Mouse (Mus musculus) kidney, adult 2 months (tissue): ENCODE data around the gene Foxp1.

Experiments
- CTCF ChIP-seq: fragments of 200-500 bp; conservative IDR thresholded peaks from 2 replicates; pipeline ENCODE4 v1.5.1; 2011; ENCODE audit warnings: low read depth, mild to moderate bottlenecking, control low read depth, low read length, moderate library complexity, mixed read lengths; ENCODE audit not compliant: insufficient read depth, insufficient read length
- POLR2A ChIP-seq: fragments of 200-500 bp; IDR thresholded peaks from one replicate; pipeline ENCODE4 v1.6.1; 2011; ENCODE audit warnings: low read depth, low read length, control low read depth

DNA sequence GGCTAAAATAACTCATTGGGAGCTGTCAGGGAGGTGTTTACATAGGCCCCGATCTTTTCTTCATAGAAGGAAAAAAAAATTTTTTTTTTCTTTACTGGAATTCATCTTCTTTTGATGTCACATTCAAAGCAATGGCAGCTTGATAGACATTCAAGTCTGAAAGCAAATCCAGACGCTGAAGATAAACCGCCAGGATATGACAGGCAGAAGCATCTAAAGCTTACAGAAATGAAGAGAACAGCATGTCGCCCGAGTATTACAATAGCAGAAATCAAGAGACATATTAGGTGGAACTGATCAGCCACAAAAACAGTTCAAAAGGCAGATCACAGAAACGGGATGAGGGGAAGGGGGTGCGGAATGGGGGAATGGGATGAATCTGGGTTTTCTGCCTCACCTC, 425.3 kb downstream of the Foxp1 start:
- TF ChIP-seq CTCF (no peak), POLR2A (no peak)
